Mouse (Mus musculus): Measurements from ENCODE around the gene Stk32c. TPM values are rescaled to one million over a fixed set of nuclear protein-coding genes. Genes with fewer than 3 reads are reported as not detected.

Stk32c gene
- polyA plus RNA-seq, 1 experiment: 22.6 TPM

DNA sequence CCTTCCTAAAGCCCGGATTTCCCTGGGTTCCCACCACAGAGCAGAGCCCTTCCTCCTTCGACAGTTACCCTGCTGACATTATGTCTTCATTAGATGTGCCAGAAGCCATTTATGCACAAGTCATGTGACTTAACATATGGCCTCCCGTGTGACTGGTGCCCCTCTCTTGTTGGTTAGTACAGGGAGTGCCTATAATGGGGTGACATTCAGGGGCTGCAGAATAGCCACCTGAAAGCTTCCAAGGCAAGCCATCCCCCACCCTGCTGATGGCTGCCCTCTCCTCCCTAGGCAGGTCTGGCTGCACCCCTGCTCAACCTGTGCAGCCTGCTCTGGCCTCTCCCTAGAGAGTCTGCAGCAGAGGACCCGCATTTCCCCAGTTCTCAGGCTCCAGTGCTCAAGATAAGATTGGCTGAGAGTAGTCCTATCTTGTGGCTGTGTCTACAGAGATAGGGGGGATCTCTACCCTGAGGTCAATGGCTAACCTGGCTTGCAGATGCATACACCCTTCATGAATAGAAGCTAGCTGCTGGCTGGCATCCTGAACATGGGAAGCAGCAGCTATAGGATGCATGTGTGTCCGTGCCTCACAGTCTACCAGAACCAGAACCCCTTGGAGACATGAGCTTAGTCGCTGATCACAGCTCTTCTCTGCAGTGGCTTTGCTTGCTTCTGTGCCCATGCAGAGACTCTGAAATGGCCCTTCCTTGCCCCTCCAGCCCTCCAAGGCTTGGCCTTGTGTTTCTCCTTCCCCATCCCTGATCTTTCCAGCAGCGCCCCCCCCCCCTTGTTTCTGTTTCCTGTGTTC lies 36.5 kb upstream of the Stk32c start:
- Histone ChIP-seq H3K27ac (ENCODE audit: insufficient read depth, low read length) (no peak overlapping the region), H3K4me3 (replicated peaks; ENCODE audit: insufficient read depth, low read depth, low read length) (peak overlapping the region; percentile 81), H3K4me1 (ENCODE audit: control insufficient read depth, insufficient read depth, low read length) (peaks cover 8% of the 10 kb centered on the region; the same call in 1 of the 2 replicates), H3K27me3 (ENCODE audit: control insufficient read depth, insufficient read depth, low read length) (no peaks in the 10 kb centered on the region)
- WGBS: 49% methylated on average over 7 of the region's 7 CpGs
- peak; percentile 34 to 39 for DNase-seq
- TF ChIP-seq CTCF (IDR thresholded peaks at IDR 0.05; ENCODE audit: borderline replicate concordance, insufficient read depth, low read depth, low read length) (no peak), POLR2A (IDR thresholded peaks at IDR 0.05; ENCODE audit: borderline replicate concordance, insufficient read depth, low read length) (no peak)

DNA sequence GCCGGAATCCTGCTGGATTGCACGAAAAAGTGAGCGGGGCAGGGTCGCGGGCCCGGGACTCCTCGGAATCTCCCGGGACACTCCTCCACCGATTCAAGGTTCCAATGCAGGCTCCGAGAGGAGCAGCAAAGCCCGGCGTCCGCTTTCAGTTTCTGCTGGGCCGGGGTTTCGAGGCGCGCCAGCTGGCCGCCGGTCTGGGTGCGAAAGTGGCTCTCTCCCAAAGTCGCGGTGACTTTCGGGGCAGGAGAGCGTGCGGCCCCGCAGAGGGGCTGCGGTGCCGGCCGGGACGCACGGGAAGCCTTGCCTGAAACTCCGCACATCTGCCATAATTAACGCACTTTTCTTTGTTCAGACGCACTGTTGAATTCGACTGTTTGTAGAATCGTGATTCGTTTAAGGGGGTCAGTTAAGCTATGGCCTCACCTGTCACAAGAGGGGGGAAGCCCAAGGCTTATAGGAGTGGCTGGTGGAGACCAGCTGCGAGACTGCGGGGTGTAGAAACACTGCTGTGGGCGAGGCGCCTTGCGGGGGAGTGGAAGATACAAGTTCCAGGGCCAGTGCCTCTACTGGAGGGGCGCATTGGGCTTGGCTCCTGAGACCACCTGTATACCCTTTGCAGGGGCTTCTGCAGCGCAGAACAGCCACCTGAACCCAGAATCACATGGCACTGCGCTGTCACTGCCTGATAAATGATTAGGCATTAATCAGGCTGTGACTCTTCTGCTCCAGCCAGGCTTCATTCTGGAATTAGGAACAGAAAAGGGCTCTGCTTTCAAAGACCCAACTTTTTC lies 35.7 kb upstream of the Stk32c start:
- peak overlapping the region; percentile 58 for H3K27ac ChIP-seq (ENCODE audit: insufficient read depth, low read length)
- peak overlapping the region; percentile 81 for H3K4me3 ChIP-seq (replicated peaks; ENCODE audit: insufficient read depth, low read depth, low read length)
- peak in 1 of 2 experiments; percentile 24 for DNase-seq
- 4% methylated on average over 45 of the region's 45 CpGs for WGBS
- H3K4me1 ChIP-seq (ENCODE audit: control insufficient read depth, insufficient read depth, low read length): peaks cover 8% of the 10 kb centered on the region; the same call in 1 of the 2 replicates
- no peak for TF ChIP-seq CTCF (IDR thresholded peaks at IDR 0.05; ENCODE audit: borderline replicate concordance, insufficient read depth, low read depth, low read length)
- no peak for TF ChIP-seq POLR2A (IDR thresholded peaks at IDR 0.05; ENCODE audit: borderline replicate concordance, insufficient read depth, low read length)
- no peaks in the 10 kb centered on the region for H3K27me3 ChIP-seq (ENCODE audit: control insufficient read depth, insufficient read depth, low read length)

DNA sequence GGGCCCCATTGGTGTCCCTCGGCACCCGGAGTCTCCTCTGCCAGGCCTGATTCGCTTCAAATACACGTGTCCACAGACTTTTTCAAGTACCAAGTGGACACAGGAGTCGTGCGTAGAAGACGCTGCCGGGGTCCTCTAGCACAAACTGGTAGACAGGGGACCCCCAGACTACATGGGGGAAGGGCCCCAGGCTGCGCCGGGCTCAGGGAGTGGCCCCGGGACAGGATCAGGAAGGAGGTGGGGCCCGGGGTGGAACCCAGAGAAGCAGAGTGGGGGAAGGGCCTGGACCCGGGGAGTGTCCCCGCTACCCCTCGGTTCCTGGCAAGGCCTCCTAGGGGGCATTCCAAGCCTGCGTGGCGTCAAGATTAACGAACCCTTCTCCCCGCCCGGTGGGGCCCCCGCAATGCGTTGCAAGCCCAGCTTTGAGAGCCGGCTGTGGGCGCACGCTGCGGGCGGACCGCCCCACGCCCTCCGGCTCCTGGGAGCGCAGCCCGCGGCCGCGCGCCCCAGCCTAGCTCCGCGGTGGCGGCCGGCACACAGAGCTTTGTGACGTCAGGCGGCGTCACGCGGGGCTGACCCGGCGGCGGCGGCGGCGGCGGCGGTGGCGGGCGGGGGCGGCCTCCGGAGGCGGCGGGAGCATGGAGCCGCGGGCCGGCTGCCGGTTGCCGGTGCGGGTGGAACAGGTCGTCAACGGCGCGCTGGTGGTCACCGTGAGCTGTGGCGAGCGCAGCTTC lies 34.9 kb upstream of the Stk32c start, which contains the start of gene Pwwp2b:
Pwwp2b (plus strand) TSS at position 602 of the 734 bp plus-strand sequence.
- Histone ChIP-seq H3K4me3 (replicated peaks; ENCODE audit: insufficient read depth, low read depth, low read length) (peak within 1 kb of the TSS; percentile 81), H3K4me1 (ENCODE audit: control insufficient read depth, insufficient read depth, low read length) (peaks cover 8% of the 10 kb centered on the region; the same call in 1 of the 2 replicates), H3K27ac (ENCODE audit: insufficient read depth, low read length) (peak within 1 kb of the TSS; percentile 95), H3K27me3 (ENCODE audit: control insufficient read depth, insufficient read depth, low read length) (no peaks in the 10 kb centered on the region)
- 1% methylated on average over 69 of the region's 72 CpGs for WGBS
- TF ChIP-seq CTCF (IDR thresholded peaks at IDR 0.05; ENCODE audit: borderline replicate concordance, insufficient read depth, low read depth, low read length) (no peak), POLR2A (IDR thresholded peaks at IDR 0.05; ENCODE audit: borderline replicate concordance, insufficient read depth, low read length) (peak; percentile 67)
- peak; percentile 82 to 83 for DNase-seq

DNA sequence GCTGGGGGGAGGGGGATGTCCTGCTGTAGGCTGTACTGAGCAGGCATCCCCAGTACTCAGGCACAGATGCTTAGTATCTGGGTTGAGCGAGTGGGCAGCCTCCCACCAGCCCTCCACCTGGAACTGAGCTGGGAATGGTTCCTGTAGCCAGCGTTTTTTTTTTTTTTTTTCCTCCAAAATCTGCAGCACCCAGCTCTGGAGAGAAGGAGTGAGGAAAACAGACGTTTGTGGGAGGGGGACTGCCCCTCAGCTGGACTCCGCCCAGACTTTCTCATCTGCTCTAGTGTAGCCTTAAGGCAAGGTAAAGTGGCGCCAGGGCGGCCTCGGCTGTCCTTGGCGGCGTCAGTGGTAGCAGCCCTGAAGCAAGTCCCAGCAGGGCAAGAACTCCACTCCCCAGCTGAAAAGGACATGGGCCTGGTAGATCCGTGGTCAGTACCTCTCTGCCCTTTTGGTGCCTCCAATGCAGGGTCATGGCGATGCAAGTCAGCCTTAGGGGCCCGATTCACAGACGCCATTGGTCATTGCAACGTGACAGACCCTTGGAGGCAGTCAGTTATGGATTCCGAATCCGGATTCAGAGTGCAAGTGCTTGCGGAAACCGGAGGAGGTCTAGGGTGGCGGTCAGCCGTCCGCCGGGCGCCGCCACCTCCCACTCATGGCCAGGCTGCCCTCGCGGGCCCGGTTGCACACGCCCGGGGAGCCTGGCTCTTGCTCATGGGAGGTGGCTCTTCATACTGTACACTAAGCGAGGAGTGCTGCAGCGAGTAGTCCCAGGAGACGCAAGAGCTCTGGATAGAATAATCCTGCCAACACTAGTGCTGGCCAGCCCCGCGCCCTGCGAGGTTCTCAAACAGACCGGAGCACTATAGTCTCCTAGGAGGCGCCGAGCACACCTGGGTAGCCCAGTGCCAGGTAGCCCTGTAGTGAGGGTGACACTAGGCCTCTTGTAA lies 34.1 kb upstream of the Stk32c start:
- Histone ChIP-seq H3K27me3 (ENCODE audit: control insufficient read depth, insufficient read depth, low read length) (no peaks in the 10 kb centered on the region), H3K4me1 (ENCODE audit: control insufficient read depth, insufficient read depth, low read length) (peaks cover 8% of the 10 kb centered on the region; the same call in 1 of the 2 replicates), H3K4me3 (replicated peaks; ENCODE audit: insufficient read depth, low read depth, low read length) (peak overlapping the region; percentile 81), H3K27ac (ENCODE audit: insufficient read depth, low read length) (peak overlapping the region; percentile 95)
- peak; percentile 51 to 54 for DNase-seq
- WGBS: 22% methylated on average over 38 of the region's 38 CpGs
- TF ChIP-seq CTCF (IDR thresholded peaks at IDR 0.05; ENCODE audit: borderline replicate concordance, insufficient read depth, low read depth, low read length) (no peak), POLR2A (IDR thresholded peaks at IDR 0.05; ENCODE audit: borderline replicate concordance, insufficient read depth, low read length) (no peak)

DNA sequence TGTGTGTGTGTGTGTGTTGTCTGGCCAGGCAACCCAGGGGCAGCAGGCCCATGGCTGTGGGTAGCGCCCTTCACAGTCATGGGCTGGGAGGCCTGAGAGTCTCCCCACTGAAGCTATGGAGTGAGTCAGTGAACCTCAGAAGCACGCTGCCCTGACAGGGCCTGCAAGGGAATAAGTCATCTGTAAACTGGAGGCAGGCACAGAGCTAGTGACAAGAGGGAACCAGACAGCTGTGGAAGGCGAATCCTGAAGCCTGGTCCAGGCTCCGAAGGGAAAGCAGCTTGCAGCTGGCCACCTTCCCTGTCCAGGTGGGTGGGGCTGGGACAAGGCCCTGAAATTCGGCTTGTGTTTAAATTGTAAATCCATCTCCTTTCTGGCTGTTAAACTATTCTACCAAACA lies 33.0 kb upstream of the Stk32c start:
- TF ChIP-seq CTCF (IDR thresholded peaks at IDR 0.05; ENCODE audit: borderline replicate concordance, insufficient read depth, low read depth, low read length) (no peak), POLR2A (IDR thresholded peaks at IDR 0.05; ENCODE audit: borderline replicate concordance, insufficient read depth, low read length) (no peak)
- no peaks in the 10 kb centered on the region for H3K27me3 ChIP-seq (ENCODE audit: control insufficient read depth, insufficient read depth, low read length)
- 93% methylated on average over 5 of the region's 5 CpGs for WGBS
- peaks cover 8% of the 10 kb centered on the region; the same call in 1 of the 2 replicates for H3K4me1 ChIP-seq (ENCODE audit: control insufficient read depth, insufficient read depth, low read length)
- no peak overlapping the region for H3K27ac ChIP-seq (ENCODE audit: insufficient read depth, low read length)
- no peak for DNase-seq
- no peak overlapping the region for H3K4me3 ChIP-seq (replicated peaks; ENCODE audit: insufficient read depth, low read depth, low read length)

DNA sequence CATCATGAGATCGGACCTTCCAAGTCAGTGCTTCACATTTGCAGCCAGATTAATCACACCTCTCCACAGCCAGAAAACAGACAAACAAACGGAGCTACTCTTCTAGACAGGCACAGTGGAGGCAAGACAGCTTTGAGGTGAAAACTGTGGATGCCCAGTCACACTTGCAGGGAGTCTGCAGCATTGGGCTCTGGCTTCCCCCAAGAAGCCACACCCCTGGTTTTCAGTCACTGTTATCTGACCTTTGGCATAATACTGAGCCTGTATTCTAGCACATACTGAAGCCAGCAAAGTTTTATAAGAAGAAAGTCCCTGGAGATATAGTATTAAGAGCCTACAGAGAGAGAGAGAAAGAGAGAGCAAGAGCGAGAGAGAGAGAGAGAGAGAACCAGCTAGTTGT lies 26.3 kb upstream of the Stk32c start:
- Histone ChIP-seq H3K4me3 (replicated peaks; ENCODE audit: insufficient read depth, low read depth, low read length) (no peak overlapping the region), H3K27me3 (ENCODE audit: control insufficient read depth, insufficient read depth, low read length) (no peaks in the 10 kb centered on the region), H3K27ac (ENCODE audit: insufficient read depth, low read length) (no peak overlapping the region), H3K4me1 (ENCODE audit: control insufficient read depth, insufficient read depth, low read length) (peaks cover 5% of the 10 kb centered on the region; the same call in 1 of the 2 replicates)
- no peak for TF ChIP-seq POLR2A (IDR thresholded peaks at IDR 0.05; ENCODE audit: borderline replicate concordance, insufficient read depth, low read length)
- TF ChIP-seq CTCF (IDR thresholded peaks at IDR 0.05; ENCODE audit: borderline replicate concordance, insufficient read depth, low read depth, low read length): no peak
- 65% methylated on average over 3 of the region's 3 CpGs for WGBS
- DNase-seq: no peak
